Mouse (Mus musculus): ENCODE results near the gene Tle6.

DNA sequence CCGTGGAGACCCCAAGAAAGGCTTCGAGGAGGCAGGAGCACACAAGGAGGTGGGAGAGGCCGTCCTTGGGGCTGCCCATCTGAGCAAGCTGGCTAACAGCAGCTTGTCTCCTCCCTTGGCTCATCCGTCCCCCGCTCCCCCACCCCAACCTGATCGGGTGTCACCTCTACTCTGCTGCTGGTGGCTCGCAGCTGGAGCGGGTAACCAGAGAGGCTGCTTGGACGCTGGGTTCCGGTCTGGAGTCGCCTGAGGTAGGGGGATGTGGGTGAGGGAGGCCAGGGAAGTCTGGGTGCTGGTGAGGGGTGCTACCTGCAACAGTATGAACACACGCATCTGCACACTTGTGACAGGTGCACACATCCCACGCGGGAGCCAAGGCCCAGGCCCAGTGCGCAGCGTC, 27.5 kb upstream of the Tle6 start, which contains the start of gene Ankrd24:
- no peak for TF ChIP-seq POLR2A (IDR thresholded peaks at IDR 0.05; ENCODE audit: insufficient read depth, low read length)
- TF ChIP-seq CTCF (IDR thresholded peaks at IDR 0.05; ENCODE audit: low read depth, low read length): no peak
- TF ChIP-seq EP300 (IDR thresholded peaks at IDR 0.05; ENCODE audit: insufficient read depth, low read depth, low read length): 0 out of 2 replicates have a peak, but pooled peaks have one; percentile 22

All from ES-Bruce4 (cell line).